Mouse (Mus musculus): ENCODE results near the gene Atp13a4.

DNA sequence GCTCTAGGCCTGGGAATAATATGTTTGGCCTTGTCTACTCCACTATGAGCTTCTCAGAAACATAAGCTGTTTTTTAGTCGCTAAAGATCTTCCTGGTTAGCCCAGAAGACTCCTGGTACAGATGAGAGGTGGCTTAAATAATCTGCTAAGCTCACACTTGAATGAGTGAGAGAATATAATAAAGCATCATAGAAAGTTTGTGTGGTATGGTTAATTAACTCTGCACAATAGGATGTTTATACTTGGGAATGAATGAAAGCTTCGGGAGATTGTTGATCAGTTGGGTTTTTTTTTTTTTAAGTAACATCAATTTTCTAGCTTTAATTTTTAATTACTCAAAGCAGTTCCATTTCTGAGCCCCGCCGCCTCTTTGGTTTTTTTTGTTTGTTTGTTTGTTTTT is 8.8 kb downstream of the Atp13a4 start:
- TF ChIP-seq CTCF (IDR thresholded peaks at IDR 0.05; ENCODE audit: control insufficient read depth, insufficient read depth, low read length) = no peak
- no peak for TF ChIP-seq POLR2A (IDR thresholded peaks at IDR 0.05; ENCODE audit: borderline replicate concordance, control insufficient read depth, low read depth, low read length)
